Mouse (Mus musculus) layer of hippocampus, adult 2 months (tissue): ENCODE data around the gene Tfcp2. TPM values are rescaled to one million over a fixed set of nuclear protein-coding genes. Genes with fewer than 3 reads are reported as not detected.

Experiments
- DNase-seq, 2 experiments: peaks; one replicate each; pipeline ENCODE4 v3.0.0; 2022; ENCODE audit warnings: low spot score in 2 of 2
- H3K27ac ChIP-seq: fragments of 200-600 bp; 2 replicates; pipeline ENCODE4 v1.8.1; 2022
- H3K4me3 ChIP-seq: fragments of 200-600 bp; 2 replicates; pipeline ENCODE4 v1.8.1; 2022; ENCODE audit warnings: mild to moderate bottlenecking
- CTCF ChIP-seq: fragments of 200-600 bp; conservative IDR thresholded peaks from 2 replicates; pipeline ENCODE4 v1.8.1; 2022; ENCODE audit warnings: antibody characterized with exemption, mild to moderate bottlenecking, moderate library complexity
- long read RNA-seq, 2 experiments: library from polyadenylated mRNA; stranded (forward); transcript quantifications; one replicate each; pipeline ENCODE4 v2.0.0; 2021; ENCODE audit warnings: borderline mapping rate in 2 of 2
- total RNA-seq, 2 experiments: library from RNA; stranded (reverse); gene quantifications; 2 replicates each; pipeline ENCODE4 v1.2.3; 2021

The Tfcp2 gene
- 10 to 100 TPM; 29.3 to 31.0 TPM for total RNA-seq
- long read RNA-seq, experiment 1, transcript Tfcp2-204 (16 exons, 3,302 nt), result major isoform, 7 of 15 reads
- long read RNA-seq, experiment 1, partial matches to known transcripts, result 5 of 15 reads
- long read RNA-seq, experiment 1, other reads (novel, unspliced or antisense), result 3 of 15 reads
- long read RNA-seq, experiment 2, partial matches to known transcripts, result 11 of 21 reads
- long read RNA-seq, experiment 2, other reads (novel, unspliced or antisense), result 7 of 21 reads

- peak within 1 kb of the TSS; percentile 89 for H3K27ac ChIP-seq
- DNase-seq, result peak; percentile 99
- peak within 1 kb of the TSS; percentile 99 for H3K4me3 ChIP-seq
- no peak for TF ChIP-seq CTCF
These were observed at the start of gene Tfcp2 for GRCm38 (mm10) chr15:100551326-100552307. Gene Tfcp2 (minus strand): TSS chr15:100552008.

DNA sequence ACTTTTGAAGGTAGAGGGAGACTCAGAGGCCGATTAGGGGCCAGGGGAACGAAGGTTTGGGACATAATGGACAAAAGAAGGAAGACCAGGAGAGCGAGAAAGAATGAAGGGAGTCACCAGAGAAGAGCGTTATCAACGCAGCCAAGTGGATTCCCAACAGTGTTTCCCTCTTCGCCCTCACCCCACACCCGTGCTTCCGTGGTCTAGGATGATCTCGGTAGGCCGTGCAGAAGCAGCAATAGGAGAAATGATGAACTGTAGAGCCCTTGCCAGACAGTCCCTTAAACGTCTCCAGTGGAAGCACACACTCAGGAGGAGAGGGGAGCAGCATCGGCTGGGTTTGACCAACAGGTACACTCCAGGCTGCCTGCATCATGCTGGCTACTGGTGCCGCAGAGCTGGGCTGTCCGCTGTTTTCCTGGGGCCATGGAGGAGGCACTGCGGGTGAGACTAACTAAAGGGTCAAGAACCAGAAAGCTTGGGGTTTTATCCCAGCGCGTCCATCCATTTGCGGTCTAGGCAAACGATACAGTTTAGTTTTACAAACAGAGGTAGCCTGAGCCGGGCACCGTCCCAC lies 49.0 kb upstream of the Tfcp2 start:
- no peak for DNase-seq
- TF ChIP-seq CTCF, result no peak
- H3K4me3 ChIP-seq, result peak overlapping the region; percentile 67; the same call in 1 of the 2 replicates
- H3K27ac ChIP-seq, result peak overlapping the region; percentile 94; the same call in 1 of the 2 replicates

DNA sequence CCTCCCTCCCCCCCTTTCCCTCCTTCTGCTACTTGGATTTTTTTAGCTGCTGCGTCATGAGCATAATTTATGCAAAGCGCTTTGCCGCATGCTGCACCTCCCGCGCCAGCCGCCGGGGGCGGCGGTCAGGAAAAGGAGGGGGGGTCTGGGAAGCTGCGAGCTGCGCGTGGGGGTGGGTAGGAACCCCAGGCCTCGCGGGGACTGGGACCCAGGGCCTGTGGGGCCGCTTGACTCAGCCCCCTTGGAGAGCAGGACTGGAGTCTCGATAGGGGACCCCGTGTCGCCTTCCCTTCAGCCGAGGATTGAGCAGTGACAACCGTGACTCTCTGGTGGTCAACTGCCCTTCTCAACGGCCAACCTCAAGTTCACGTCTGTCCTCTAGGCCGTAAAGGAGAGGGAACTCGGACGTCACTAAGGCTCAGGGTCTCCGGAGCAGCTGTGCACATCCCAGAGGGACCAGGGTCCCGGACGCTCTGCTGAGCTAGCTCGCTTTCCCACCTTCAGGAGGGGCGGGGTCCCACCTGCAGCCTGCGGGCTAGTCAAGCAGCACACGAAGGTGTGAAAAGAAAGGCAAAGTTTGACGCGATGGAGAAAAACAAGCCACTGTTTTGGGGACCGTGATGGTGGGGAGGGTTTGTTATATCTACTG lies 48.4 kb upstream of the Tfcp2 start:
- H3K4me3 ChIP-seq, result peak overlapping the region; percentile 67
- peak; percentile 78 for TF ChIP-seq CTCF
- peak; percentile 72 to 74 for DNase-seq
- H3K27ac ChIP-seq, result peak overlapping the region; percentile 94

DNA sequence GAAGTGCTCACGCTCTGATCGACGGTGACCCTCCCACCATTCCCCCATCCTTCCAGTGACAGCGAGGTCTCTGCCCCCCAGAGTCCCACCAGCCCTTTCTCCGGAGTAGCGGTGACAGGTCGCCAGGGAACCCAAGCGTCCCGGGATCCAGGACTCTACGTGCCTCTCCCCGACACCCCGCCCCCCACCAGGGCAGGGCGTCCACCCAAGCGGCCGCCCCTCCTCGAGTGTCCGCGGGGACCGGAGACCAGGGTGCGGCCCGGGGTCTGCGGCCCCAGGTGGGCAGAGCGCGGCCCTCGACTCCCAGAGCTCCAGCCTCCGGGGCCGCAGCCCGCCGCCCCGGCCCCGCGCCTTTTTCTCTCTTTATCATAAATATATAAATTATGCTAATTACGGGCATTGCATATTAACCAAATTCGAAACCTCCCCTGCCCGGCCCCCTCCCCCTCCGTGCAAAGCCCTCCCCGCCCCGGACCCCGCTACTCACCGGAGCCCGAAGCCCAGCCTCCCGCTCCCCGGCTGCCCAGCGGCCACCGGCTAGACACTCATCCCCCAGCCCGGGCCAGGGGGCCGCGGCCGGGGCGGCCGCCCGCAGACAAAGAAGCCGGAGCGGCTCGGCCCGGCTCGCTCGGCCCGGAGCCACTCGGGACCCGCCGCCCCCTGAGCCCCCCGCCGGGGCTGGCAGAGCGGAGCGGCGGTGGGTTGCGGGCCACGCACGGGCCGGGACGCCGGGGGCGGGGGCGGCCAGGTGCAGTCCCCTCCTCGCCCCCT lies 47.7 kb upstream of the Tfcp2 start, which contains the start of gene Pou6f1:
Gene Pou6f1 (minus strand): TSS at position 709 of the 771 bp plus-strand sequence.
- DNase-seq, result no peak
- no peak for TF ChIP-seq CTCF
- H3K4me3 ChIP-seq, result peak within 1 kb of the TSS; percentile 67
- H3K27ac ChIP-seq, result peak within 1 kb of the TSS; percentile 94

DNA sequence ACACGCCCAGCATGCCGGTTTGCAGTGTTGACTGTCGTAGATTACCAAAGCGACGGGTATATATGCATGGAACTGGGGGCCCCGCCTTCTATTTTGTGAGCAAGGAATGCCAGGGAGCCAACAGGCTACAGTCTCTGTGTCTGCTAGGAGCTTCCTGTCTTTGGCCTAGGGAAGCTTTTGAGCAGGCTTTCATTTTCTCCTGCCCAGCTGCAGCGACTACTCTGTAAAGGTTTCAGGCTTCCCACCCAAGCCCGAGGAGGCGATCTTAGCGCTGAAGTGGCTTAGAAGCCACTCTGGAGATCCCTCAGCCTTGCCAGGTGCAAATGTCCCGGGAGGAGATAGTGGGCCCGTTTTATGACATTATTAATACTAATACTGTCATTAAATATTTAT lies 47.1 kb upstream of the Tfcp2 start:
- Histone ChIP-seq H3K27ac (peak overlapping the region; percentile 94), H3K4me3 (peak overlapping the region; percentile 67)
- DNase-seq, result no peak
- TF ChIP-seq CTCF, result no peak

DNA sequence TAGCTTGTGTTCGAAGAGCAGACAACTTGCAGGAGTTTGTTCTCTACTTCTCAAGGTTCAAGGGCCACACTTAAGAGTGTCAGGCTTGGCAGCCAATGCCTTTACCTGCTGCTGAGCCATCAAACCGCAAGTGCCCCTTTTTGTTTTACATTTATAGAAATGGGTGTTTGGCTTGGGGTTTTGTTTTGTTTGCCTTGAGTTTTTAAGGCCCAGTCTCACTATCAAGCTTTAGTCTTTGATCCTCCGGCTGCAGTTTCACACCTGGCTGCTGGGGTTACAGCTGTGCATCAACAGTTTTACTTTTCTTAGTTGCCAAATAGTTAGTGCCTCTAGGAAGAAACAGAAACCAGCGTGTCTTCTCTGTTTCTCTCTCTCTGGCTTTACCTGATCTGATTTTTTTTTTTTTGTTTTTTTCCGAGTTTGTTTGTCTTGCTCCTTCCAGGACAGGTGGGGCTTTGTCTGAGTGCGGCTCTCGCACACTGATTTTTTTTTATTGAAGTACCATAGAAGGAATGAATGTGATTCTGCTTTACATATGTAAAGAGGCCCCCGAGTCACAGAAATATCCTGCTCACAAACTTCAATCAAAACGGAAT lies 46.6 kb upstream of the Tfcp2 start:
- no peak for DNase-seq
- peak overlapping the region; percentile 94; the same call in 1 of the 2 replicates for H3K27ac ChIP-seq
- peak overlapping the region; percentile 67 for H3K4me3 ChIP-seq
- TF ChIP-seq CTCF, result no peak

DNA sequence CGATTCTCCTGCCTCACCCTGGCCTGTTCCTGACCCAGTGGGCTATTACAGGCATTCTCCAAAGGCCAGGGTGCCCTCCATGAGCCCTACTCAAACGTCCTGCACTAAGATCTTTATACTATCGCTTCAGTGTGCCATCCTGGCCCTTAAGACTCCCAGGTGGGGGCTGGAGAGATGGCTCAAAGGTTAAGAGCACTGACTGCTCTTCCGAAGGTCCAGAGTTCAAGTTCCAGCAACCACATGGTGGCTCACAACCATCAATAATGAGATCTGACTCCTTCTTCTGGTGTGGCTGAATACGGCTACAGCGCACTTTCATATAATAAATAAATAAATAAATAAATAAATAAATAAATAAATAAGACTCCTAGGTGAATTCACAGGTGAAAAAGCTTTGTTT lies 41.0 kb upstream of the Tfcp2 start:
- no peak overlapping the region for H3K4me3 ChIP-seq
- H3K27ac ChIP-seq, result no peak overlapping the region
- DNase-seq, result no peak
- TF ChIP-seq CTCF, result no peak

DNA sequence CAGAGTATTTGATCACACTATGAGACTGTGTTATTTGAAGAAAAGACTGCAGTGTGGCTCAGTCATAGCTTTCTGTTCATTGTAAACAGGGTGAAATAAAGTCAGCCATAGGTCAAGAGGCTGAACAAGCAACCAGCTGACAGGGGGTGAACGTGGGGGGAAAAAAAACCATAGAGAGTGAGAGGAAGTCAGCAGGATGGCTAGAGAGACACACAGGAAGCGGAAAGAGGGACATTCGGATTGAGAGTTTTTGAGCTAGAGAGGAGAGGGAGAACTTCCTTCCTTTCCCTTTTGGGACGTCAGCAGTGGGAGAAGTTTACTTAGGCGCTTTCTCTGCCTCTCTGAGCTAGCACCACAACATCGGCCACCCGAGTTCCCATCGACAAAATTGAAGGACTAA lies 38.6 kb upstream of the Tfcp2 start:
- no peak for TF ChIP-seq CTCF
- Histone ChIP-seq H3K4me3 (no peak overlapping the region), H3K27ac (no peak overlapping the region)
- no peak for DNase-seq

DNA sequence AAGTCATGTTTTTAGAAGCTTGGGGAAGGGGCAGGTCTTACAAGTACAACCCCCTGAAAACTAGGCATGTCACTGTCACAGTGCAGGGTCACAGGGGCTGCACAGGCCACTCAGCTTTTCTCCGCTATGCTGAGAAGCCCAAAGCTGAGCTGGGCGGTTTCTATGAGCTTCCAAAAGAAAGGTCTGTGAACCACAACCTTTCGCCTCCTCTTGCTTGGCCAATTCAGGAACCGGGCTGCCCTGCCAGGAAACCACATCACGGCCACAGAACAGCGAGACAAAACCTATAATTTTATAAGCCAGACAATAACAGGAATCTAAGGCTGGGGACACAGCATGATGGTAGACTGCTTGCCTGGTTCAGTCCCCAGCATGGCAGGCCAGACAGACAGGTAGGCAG lies 36.5 kb upstream of the Tfcp2 start:
- TF ChIP-seq CTCF, result no peak
- Histone ChIP-seq H3K4me3 (no peak overlapping the region), H3K27ac (no peak overlapping the region)
- DNase-seq, result no peak

DNA sequence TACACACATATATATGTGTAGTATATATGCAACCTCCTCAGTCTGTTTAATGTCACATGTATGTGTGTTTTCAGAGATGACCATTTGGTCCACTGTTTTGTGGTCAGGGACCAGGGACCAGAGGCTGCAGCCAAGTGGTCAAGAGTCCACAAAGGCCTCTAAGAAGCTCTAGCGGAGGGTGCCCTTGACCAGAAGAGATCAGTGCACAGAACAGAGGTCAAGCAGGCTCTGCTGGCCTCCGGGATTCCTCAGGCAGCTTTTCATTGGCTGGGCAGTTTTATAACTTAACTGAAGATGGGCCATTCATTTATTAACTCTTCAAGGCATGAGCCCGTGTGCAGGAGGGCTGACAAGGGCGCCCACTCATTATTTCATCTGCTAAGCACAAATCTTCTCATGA lies 35.4 kb upstream of the Tfcp2 start:
- Histone ChIP-seq H3K4me3 (no peak overlapping the region), H3K27ac (no peak overlapping the region)
- no peak for DNase-seq
- TF ChIP-seq CTCF, result no peak

DNA sequence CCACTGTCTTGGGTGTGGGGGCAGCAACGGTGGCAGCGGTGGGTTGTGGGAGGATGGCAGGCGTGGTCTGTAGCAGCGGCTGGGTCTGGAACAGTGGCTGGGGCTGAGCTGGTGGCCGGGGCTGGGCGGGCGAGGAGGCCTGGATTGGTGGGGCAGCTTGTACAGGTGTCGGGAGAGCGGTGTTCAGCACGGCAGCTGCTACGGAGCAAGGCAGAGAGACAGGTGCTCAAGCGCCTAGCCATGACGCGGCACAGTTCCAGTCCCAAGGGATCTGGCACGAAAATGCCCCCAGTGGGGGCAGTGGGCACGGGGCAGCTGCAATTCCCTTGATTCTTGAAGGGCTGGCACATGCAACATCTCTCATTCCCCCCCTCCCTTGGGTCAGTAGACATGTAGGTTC lies 34.1 kb upstream of the Tfcp2 start:
- Histone ChIP-seq H3K27ac (no peak overlapping the region), H3K4me3 (no peak overlapping the region)
- no peak for TF ChIP-seq CTCF
- DNase-seq, result no peak
